Mouse (Mus musculus) spleen, adult 2 months (tissue): ENCODE measurements around the gene Arid3b.

Experiments
- CTCF ChIP-seq: fragments of 200-500 bp; IDR thresholded peaks from 2 replicates; pipeline ENCODE4 v1.5.1; 2011; ENCODE audit warnings: mild to moderate bottlenecking, inconsistent platforms; ENCODE audit not compliant: insufficient read depth, insufficient read length, insufficient replicate concordance; ENCODE audit errors: extremely low read depth
- POLR2A ChIP-seq: fragments of 200-500 bp; IDR thresholded peaks from 2 replicates; pipeline ENCODE4 v1.6.1; 2011; ENCODE audit warnings: low read depth, low read length, inconsistent platforms

DNA sequence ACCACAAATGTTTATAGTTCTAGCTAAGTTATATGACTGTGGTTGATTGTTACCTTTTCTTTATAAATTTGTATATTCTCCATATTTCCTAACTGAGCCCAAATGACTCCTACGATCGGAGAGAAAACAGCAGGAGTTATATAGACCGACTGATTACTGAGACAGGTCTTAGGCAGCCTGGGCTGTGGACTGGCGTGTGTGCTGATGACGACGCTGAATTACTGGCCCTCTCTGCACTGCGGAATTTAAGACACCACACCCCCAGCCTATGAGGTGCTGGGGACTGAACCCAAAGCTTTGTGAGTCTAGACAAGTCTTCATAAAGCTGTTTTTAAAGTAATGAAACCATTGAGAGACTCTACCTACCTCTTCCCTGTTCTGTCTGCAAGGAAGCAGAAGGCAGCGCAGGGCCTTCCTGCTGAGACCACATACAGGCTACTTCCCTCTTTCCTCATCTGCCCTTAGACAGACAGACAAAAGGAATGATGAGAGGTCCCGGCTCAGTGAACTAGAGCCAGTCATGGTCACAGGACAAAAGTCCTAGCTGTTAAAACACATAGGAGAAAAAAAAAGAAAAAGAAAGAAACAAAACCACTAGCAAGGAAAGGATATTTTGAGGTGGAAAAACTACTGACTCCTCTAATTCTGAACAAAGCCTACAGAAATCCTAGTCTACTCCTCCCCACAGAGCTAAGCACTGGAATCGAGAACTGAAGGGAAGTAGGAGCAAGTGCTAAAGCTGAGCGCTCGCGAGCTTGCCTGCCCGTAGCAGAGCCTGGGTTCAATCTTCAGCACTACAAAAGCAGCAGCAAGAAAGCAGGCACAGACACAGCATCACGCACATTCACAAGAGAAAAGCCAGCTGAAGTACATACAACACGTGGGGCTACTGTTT, 16.2 kb downstream of the Arid3b start:
- TF ChIP-seq CTCF (no peak), POLR2A (no peak)
